Mouse (Mus musculus) brown adipose tissue, adult 24 weeks (tissue): Measurements from ENCODE around the gene Spin1. TPM values are rescaled to one million over a fixed set of nuclear protein-coding genes. Genes with fewer than 3 reads are reported as not detected.
"Not testable (repeated sequence)": the region's sequence is repeated elsewhere in the genome, so short reads cannot be mapped to it uniquely, and the experiment has no call there.

Experiments used
- H3K27ac ChIP-seq: fragments of 200-500 bp; replicated peaks from 2 replicates; pipeline ENCODE4 v1.5.1; 2012; ENCODE audit warnings: low read depth, mild to moderate bottlenecking, low read length
- H3K4me1 ChIP-seq: fragments of 200-500 bp; 2 replicates; pipeline ENCODE4 v1.6.1; 2012; ENCODE audit warnings: low read length, mixed read lengths; ENCODE audit not compliant: control insufficient read depth, insufficient read depth, insufficient read length
- H3K4me3 ChIP-seq: fragments of 200-500 bp; 2 replicates; pipeline ENCODE4 v1.5.1; 2012; ENCODE audit warnings: low read depth, mild to moderate bottlenecking, low read length, moderate library complexity; ENCODE audit not compliant: insufficient read depth
- polyA plus RNA-seq: library from polyadenylated mRNA; stranded (reverse); fragments of >200 nt; gene quantifications from 2 replicates; pipeline ENCODE4 v1.2.4, GENCODE M21; 2012; ENCODE audit not compliant: missing spikeins, insufficient read depth, insufficient read length

The Spin1 gene
- 14.7 and 16.4 TPM in 2 replicates for polyA plus RNA-seq

- H3K27ac ChIP-seq, result peak within 1 kb of the TSS; percentile 88
- peaks cover 7% of the 10 kb centered on the region; the same call in 1 of the 2 replicates for H3K4me1 ChIP-seq
- peak within 1 kb of the TSS; percentile 97 for H3K4me3 ChIP-seq
Measured at GRCm38 (mm10) chr13:51100233-51101015, at the start of gene Spin1. Spin1 (plus strand) TSS chr13:51100880.

GRCm38 (mm10) chr13:51051016-51051415, 49.7 kb upstream of the Spin1 start:
- Histone ChIP-seq H3K4me3 (no peak overlapping the region), H3K4me1 (no peaks in the 10 kb centered on the region), H3K27ac (no peak overlapping the region)

- Histone ChIP-seq H3K27ac (no peak overlapping the region), H3K4me1 (no peaks in the 10 kb centered on the region), H3K4me3 (no peak overlapping the region)
Measured at GRCm38 (mm10) chr13:51052408-51052807, 48.3 kb upstream of the Spin1 start.

DNA sequence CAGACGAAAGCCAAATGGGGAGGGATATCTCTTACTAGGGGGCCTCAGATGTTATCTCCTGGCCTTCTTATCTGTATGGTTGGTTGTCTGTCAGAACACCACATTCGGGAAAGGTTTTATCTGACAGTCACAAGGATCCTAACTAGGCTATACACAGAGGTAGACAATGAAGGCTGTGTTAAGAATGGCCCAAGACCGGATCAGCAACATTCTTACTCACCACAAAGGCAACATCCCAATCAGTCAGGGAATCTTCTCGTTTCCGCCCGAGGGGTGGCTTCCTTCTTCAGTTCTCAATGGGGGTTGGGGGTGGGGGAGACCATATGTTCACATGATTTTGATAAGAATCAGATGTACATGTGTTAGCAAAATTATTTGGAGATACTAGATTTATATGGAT, 37.7 kb upstream of the Spin1 start:
- Histone ChIP-seq H3K4me3 (no peak overlapping the region), H3K27ac (no peak overlapping the region)

DNA sequence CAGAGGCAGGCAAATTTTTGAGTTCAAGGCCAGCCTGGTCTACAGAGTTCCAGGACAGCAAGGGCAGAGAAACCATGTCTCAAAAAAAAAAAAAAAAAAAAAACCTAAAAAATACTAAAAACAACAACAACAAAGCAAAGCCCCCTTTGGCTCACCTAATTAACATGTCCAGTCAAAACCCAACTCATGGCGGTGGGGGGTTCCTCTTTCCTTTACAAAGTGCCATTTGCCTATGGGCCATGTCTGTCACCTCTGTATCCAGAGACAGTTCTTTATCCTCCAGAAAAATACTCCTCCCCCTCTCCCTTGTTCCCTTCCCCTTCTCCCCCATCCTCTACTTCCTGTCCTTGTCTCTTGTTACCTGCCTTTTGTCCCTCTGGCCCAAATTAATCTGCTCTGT, 37.0 kb upstream of the Spin1 start:
- Histone ChIP-seq H3K27ac (no peak overlapping the region), H3K4me1 (no peaks in the 10 kb centered on the region), H3K4me3 (no peak overlapping the region)

More for the DNA sequence above, 37.7 kb upstream of the Spin1 start:
- no peaks in the 10 kb centered on the region for H3K4me1 ChIP-seq

DNA sequence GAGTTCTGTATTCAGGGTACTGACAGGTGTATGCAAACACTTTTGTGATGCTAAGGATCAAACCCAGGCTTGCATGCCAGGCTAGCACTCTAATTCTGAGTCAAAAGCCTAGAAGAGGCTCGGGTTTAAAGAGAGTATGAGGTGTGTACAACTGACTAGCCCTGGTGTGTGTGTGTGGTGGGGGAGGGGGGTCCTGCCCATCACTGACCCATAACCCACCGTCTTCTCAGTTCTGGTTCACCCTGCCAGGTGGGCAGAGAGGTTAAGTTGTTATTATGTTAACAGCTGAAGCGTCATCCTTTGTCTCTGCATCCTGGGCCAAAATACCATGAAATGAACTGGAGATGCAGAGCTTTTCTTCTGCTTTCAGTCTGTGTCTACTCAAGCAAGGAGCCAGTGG, 36.3 kb upstream of the Spin1 start:
- Histone ChIP-seq H3K4me3 (no peak overlapping the region), H3K27ac (no peak overlapping the region), H3K4me1 (no peaks in the 10 kb centered on the region)

DNA sequence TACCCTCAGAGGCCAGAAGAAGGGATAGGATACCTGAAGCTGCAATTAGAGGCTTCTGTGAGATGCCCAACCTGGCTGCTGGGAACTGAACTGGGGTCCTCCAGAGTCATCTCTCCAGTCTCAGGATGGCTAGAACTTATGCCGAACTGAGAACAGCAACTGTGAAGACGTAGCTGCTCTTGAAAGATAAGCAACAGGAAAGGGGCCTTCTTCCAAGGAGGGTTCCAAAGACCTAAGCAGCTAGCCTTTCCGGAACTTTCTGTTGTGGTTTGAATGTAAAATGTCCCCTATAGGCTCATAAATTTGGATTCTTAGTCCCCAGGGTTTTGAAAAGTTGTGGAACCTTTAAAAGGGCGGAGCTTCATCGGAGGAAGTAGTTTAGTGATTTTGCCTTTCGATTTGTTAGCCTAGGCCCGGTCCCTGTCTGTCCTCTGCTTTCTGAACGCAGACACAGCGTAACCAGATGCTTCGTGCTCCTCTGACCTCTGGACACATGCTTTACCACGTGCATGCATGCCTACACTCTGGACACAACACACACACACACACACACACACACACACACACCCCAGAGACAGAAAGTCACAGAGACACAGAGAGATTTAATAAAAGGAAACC, 29.5 kb upstream of the Spin1 start:
- Histone ChIP-seq H3K27ac (peak overlapping the region; percentile 69), H3K4me3 (peak overlapping the region; percentile 41), H3K4me1 (no peaks in the 10 kb centered on the region)

- peak overlapping the region; percentile 69 for H3K27ac ChIP-seq
- H3K4me1 ChIP-seq, result no peaks in the 10 kb centered on the region
- H3K4me3 ChIP-seq, result peak overlapping the region; percentile 41; the same call in 1 of the 2 replicates
Measured at GRCm38 (mm10) chr13:51071763-51072276, 28.9 kb upstream of the Spin1 start.

DNA sequence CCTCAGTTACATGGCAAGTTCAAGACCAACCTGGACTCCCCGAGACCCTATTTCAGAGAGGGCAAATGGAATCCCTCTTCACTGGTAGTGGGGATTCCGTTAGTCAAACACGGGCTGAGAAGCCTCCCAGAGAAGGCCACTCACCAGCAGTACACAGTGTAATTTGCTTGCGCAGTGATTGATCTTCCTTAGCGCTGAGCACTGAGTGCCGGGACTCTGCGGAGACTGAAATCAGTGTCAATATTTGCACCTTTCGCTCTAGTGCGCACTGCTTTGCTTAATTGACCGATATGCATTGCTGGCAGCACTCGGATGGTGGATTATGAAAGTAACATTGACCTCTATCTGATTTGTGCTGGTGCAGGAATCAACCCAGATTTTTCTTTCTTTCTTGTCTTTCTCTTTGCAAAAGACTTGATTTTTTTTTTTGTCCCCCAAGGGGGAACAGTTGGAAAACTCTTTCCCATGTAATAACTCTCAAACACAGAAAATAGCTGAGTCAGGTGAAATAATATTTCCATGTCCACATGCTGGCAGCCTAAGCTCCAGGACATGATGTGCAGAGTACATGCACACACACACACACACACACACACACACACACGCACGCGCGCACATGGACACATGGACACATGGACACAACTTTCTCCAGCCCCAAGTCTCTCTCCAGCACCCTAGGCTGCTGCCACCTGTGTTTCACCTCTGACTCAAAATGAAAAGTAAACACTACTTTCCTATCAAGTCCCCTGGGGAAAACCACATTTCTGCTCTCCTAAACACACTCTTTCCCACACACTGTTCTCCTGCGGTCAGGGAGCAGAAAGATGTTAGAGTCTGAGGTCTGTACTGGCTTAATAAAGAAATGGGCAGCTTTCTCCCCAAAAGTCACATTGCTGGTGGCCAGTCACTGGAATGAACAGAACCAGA, 27.5 kb upstream of the Spin1 start:
- H3K27ac ChIP-seq, result no peak overlapping the region
- H3K4me3 ChIP-seq, result no peak overlapping the region
- no peaks in the 10 kb centered on the region for H3K4me1 ChIP-seq

- no peak overlapping the region for H3K4me3 ChIP-seq
- no peak overlapping the region for H3K27ac ChIP-seq
- H3K4me1 ChIP-seq, result no peaks in the 10 kb centered on the region
Measured at GRCm38 (mm10) chr13:51074081-51074680, 26.5 kb upstream of the Spin1 start.

DNA sequence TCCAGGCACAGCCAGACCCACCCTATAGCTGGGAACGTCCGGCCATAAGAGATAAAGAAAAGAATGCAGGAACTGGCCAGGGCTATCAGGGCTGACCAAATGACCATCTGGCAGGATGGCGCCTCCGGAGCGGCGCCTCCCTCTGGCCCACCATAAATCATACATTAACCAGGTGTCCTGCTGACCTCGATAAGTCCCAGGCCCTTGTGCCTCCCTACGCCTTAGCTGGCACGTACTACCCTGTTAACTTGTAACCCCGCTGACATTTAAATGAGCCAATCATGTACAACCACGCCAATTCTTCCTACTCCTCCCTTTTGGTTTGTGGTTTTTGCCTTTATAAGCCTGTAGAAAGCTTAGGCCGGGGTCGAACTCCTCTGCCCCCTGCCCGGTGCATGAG, 24.5 kb upstream of the Spin1 start:
- H3K27ac ChIP-seq, H3K4me1 ChIP-seq, H3K4me3 ChIP-seq: not testable (repeated sequence)

GRCm38 (mm10) chr13:51078586-51078985, 22.1 kb upstream of the Spin1 start:
- H3K4me3 ChIP-seq, H3K4me1 ChIP-seq, H3K27ac ChIP-seq: not testable (repeated sequence)

- H3K4me3 ChIP-seq, result no peak overlapping the region
- H3K4me1 ChIP-seq, result no peaks in the 10 kb centered on the region
- H3K27ac ChIP-seq, result no peak overlapping the region
Measured at GRCm38 (mm10) chr13:51080801-51081200, 19.9 kb upstream of the Spin1 start.

- Histone ChIP-seq H3K4me3 (no peak overlapping the region), H3K4me1 (no peaks in the 10 kb centered on the region), H3K27ac (no peak overlapping the region)
Measured at GRCm38 (mm10) chr13:51084241-51084640, 16.4 kb upstream of the Spin1 start.
